Mouse (Mus musculus) lung, postnatal 4 days (tissue): Measurements from ENCODE around the gene Pold4.

Experiments used
- DNase-seq, 2 experiments: peaks; one replicate each; pipeline ENCODE4 v3.0.0; 2021

The Pold4 gene

DNA sequence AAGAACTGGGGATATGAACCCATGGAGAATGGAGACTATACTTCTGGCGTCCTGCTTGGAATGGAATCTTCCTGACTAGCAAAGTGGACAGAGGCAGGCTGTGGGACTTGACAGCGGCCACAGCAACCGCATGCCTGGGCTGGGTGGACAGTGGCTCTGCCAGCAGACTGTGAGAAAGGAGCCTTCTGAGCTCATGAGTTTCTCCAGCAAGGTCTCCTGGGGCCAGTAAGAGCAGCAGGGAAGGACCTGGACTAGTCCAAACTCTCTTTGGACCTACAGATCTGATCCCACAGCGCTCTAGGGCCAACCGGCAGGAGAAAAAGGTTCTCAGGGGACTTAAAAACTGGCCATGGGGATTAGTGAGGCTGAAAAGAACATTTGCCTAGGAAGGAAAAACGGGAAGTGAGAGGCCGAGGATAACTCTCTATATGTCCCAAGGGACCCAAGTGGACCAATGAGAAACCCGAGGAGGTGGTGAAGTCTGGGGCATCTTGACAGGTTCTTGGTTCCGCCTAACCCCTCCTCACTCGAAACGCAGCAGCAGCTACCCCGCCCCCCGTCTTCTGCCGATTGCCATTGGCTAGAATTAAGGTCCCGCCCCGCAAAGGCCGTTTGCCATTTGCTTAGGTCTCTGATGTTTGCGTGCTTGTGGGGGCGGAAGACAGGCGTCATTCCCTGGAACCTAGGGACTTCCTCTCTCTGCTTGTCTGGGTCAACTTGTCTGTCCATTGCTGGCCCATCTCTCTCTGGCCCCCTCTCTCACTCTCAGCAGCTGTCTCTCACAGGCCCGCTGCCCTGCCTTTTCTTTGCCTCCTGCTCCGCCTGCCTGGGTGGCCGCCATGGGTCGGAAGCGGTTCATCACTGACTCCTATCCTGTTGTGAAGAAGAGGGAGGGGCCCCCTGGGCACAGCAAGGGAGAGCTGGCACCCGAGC is at the start of gene Pold4:
Pold4 (plus strand) TSS at position 647 of the 933 bp plus-strand sequence.
- DNase-seq: peak; percentile 98

DNA sequence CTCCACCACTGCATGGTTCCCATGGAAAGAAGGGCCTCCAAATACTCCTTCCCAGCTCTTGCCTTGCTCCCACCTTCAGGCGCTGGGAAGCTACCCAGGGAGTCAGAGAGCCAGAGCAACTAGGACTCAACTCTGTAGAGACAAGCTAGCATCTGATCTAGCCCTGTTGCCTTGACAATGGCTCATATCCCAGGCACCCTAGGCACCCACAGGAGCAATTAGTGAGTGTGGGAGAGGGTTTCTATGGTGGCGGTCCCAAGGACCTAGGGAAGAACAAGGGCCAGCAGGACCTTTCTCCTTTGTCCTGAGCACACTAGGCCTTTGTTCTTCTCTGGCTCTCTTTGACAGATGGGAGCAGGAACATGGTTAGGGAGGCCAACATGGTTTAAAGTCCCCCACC is 48.0 kb upstream of the Pold4 start:
- no peak for DNase-seq

DNA sequence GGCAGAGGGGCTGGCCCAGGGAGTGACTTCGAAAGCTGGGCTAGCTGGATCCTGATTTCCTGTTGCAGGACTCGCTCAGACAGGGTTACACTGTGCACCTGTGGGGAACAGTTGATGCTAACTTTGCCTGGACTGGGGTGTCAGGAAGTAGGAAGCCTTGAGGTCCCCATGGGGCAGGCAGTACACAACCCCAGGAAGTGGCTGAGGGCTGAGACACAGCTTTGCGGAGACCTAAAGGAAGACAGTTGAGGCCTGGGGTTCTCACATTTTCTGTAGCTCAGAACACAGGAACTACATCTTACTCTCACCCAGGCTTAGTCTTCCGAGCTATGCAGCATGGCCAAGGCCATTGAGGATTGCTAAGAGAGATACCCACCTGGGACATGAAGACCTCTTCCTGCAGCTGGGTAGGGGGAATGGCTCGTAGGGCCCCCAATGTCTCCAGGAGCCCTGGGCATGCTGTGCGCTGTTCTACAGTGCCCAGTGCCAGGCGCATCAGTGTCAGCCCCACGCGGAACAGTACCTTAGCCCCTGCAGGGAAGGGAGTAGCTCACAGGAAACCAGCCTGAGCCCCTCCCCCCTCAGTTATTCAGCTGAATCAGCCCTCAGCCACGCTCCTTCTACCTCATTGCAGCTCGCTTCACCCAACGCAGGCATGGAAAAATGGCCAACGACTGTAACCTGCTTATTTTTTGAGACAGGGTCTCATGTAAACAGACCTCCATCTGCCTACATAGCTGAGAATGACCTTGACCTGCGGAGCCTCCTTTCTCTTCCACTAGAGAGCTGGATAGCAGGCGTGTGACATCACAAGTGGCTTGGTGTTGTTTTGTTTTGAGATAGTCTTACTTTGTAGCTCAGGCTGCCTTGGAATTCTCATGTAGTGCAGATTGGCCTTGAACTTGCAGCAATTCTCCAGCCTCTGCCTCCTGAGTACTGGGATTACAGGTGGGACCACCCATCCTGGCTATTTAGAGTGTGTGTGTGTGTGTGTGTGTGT is 46.4 kb upstream of the Pold4 start:
- DNase-seq: peak; percentile 44 to 55

DNA sequence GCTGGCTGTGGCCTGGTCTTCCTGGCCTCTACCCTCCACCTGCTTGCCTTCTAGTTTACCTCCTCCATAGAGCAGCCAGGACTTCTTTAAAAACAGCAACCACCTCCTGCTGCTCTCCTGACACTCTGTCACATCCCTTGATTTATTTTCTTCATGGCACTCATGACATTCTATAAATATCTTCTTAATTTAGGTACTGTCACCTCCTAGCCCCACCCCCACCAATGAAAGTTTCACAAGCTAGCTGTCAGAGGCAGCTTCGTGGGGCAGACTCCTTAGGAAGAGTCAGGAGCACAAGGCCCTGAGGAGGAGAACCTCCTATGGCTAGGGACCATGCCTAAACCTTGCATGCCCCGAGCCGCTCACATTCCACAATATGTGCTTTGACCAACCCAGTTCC is 44.4 kb upstream of the Pold4 start:
- no peak for DNase-seq

DNA sequence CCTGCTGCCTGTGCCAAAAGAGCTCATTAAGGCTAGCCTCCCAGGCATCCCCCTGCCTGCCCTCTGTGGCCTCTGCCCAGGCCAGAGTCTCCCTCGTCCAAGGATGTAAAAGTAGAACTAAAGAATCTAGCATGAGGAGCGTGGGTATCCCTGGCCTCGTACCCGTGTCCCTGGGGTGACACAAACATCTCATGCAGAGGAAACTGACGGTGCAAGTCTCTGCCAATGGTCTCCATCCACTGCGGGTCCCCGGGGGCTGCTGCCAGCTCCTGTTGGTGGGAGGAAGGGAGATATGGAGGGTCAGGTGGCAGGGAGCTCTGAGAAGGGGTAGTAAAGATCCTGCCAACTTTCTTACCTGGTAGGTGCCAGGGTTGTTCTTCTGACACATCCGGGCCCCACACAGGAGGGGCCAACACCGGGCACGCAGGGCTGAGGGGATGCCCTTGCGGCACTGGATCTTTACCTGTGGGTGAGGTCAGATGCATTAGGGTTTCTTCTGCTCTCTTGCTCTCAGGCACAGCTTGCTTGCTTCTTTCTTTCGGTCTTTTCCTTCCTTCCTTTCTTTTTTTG is 42.6 kb upstream of the Pold4 start:
- no peak for DNase-seq

DNA sequence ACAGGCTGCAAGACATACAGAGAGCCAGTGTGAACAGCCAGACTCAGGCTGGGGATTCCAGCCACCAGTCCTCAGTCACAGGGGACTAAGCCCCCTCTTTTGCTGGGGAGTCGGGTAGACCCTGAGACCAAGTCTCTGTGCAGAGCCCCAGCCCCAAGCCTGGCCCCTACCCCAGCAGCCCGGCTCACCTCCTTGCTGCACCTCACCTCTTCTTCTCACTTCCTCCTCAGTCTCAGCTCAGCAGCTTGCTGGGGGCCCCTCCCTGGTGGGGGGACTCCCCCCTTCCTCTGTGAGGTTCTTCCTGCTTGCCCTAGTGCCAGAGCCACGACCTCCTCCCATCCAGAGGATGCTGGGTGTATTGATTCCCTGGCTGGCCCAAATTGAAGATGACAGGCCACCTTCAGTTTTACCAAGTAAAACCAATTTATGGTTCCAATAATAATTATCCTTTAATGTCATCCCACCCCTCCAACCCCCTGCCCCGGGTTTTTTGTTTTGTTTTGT is 40.8 kb upstream of the Pold4 start, which contains the start of gene Tbc1d10c:
Tbc1d10c (minus strand) TSS at position 454 of the 504 bp plus-strand sequence.
- peak; percentile 71 to 82 for DNase-seq

DNA sequence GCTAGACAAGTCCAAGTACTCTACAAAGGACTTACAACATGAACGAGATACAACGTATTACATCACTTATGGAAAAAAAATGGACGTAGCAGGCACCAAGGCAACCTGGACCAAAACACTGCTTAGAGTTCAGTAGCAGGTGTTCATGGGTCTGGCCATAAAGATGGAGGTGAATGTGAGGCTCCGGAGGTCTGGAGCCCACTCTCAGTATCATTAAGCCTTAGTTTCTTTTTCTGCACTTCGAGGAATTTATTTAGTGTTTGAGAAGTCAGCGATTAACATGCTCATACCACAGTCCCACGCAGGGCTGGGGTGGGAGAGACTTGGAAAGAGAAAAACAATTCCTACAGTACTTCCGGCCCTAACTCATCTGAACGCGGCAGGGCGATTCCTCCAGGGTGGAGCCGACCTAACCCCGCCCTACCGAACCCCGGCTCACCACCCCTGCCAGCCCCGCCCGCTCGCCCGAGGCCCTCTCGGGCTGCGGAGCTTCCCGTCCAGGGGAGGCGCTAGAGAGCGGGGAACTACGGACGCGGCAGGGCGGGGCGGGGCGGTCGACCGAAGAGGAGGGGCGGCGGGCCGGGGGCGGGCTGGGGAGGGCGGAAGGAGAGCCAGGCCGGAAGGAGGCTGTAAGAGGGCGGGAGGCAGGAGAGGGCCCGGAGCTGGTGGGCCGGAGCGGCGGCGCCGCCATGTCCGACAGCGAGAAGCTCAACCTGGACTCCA is 40.0 kb upstream of the Pold4 start, which contains the start of gene Ppp1ca:
Ppp1ca (plus strand) TSS at position 538 of the 723 bp plus-strand sequence.
- peak; percentile 97 to 98 for DNase-seq

DNA sequence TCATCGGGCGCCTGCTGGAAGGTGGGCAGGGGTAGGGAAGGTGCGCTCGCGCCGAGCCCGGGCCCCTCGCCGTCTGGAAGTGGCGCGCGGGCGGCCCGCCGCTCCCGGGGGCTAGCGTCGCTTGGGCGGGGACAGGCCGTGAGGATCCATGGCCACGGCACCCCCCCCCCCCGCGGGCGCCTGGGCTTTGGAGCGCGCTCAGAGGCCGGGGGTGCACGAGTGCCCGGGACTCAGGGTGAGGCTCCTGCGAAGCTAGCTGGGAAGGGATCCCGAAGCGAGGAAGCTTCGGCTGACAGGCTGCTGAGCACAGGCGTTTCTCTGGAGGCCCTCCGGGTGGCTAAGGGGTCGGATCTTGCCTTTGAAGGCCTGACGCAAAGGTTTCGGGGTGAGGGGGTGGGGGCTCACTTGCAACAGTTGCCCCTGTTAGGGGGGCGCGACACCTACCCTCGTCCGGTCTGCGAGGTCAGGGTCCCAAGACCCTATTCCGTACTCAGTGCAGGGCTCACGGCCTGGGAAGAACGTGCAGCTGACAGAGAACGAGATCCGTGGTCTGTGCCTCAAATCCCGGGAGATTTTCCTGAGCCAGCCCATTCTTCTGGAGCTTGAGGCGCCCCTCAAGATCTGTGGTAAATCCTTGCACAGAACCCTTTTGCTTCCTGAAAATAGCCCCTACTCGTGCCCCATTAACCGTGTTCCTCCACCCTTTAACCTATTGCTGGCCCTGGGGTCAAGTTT is 39.3 kb upstream of the Pold4 start:
- no peak for DNase-seq

DNA sequence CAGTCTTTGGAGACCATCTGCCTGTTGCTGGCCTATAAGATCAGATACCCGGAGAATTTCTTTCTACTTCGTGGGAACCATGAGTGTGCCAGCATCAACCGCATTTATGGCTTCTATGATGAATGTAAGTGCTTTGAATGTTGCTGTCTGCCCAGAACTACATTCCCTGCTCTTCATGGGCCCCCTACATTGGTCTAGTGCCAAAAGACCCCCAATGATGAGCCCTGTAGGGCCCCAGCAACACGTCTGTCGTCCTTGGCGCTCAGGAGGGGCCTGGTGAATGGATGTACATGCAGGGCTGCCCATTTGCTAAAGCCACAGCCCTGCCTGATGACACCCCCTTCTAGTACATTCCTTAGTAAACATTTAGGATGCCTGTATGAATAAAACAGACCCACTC is 38.6 kb upstream of the Pold4 start:
- no peak for DNase-seq

DNA sequence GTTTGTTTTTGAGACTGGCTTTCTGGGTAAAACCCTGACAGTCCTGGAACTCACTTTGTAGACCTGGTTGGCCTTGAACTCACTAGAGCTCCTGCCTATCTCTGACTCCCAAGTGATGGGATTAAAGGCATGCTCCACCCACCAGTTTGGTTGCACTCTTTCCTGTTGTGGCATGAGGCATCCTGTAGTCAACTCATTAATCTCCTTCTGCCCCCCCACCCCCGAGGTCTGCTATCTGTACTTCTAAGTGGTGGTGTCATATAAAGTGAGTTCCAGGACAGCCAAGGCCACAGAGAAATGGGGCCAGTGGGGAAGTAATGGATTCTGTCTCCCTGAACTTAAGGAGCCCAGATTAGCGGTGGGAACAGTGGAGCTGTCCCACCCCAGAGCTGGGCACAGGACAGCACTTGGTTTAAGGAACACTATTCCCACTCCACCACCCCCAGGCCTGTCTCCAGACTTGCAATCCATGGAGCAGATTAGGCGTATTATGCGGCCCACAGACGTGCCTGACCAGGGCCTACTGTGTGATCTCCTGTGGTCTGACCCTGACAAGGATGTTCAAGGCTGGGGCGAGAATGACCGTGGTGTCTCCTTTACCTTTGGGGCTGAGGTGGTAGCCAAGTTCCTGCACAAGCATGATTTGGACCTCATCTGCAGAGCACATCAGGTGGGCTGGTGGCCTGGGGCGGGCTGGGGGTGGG is 37.5 kb upstream of the Pold4 start:
- no peak for DNase-seq

DNA sequence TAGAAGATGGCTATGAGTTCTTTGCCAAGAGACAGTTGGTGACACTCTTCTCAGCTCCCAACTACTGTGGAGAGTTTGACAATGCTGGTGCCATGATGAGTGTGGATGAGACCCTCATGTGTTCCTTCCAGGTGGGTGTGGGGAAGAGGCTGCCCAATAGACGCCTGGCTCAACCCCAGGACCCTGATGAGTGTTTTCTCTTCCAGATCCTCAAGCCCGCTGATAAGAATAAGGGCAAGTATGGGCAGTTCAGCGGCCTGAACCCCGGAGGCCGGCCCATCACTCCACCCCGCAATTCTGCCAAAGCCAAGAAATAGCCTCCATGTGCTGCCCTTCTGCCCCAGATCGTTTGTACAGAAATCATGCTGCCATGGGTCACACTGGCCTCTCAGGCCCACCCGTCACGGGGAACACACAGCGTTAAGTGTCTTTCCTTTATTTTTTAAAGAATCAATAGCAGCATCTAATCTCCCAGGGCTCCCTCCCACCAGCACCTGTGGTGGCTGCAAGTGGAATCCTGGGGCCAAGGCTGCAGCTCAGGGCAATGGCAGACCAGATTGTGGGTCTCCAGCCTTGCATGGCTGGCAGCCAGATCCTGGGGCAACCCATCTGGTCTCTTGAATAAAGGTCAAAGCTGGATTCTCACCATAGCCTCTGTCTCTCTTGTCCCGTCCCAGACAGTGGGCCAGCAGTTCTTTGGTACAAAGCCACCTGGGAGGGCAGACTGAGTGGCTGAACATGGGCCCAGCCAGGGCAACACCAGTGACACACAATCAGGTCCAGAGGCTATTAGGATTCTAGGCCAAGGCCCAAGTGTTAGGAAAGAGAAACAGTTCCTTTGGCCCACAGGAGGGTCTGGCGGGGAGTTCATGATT is 36.7 kb upstream of the Pold4 start:
- no peak for DNase-seq

DNA sequence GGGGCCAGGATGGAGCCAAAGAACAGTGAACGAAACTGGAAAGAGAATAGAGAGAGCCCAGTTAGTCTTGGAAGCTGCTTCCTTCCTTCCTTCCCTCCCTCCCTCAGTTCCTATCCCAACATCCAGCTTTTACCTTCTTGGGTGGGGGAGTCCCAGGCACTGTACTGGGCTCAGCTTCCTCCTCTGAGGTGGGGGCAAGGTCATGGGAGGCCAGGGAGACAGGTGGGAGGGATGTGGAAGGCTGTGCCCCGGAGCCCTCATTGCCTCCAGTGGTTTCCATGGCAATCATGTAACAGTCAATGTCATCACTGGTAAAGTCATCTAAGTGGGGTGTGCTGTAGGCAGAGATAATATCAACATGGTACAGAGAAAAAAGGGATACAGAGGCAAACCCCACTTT is 35.7 kb upstream of the Pold4 start:
- DNase-seq: no peak

DNA sequence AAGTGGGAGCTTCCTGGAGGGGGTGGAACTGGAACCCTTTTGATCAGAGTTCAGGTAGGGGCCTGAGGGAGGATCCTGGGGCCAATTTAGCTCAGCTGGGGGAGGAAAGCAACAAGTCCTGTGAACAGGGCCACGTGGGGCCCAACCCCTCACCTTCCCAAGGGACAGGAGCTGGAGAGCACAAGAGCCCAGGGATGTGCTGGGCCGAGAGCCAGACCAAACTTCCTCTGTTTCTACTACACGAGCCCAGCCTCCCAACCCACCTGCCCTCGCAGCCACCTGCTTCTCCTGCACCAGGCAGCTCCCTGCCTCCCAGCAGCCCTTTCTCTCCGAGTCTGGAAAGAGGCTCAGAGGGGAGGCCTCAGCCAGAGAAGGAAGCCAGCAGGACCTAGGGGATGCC is 35.2 kb upstream of the Pold4 start:
- DNase-seq: no peak

DNA sequence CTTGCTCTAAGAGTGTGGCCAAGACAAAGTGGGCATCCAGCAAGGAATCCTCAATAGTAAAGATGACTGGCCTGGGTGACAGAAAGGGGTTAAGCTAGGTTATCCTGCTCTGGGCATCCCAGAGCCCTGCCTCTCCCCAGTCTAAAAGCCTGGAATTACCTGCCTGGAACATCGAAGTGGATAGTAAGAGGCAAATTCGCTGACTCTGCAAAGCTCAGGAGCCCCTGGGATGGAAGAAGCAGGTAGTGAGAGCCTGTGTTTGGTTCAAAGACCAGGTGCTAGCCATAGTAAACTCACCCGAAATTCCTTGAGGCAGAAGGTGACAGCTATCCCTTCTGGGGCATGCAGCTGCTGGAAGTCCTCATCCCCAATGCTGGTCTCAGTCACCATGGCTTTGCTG is 34.5 kb upstream of the Pold4 start:
- no peak for DNase-seq

DNA sequence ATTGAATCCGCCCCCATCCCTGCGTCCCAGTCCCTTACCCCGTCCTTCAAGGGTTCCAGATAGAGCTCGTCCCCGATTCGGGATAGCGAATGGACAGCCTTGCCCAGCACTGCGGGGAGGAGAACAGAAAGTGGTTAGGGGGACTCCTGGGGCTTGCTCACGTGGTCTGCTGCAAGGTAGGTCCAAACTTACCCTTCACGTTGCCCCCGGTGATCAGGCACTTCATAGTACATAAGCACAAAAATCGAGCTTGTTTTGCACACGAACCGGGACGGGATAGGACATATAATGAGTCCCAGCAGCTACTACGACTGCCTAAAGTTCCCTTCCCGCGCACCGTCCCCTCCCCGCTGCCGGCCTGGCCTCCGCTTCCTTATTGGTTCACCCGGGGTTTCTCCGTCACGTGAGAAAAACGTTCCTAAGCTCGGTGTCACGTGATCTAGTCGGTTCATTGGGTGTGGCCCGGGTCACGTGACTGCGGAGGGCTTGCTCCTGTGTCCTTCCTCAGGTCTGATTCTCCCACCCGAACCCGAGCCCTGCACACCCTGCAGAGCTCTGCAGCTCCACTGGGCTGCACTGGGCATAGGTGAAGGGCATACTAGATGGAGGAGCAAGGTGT is 30.3 kb upstream of the Pold4 start, which contains the start of gene Rad9a:
Rad9a (minus strand) TSS at position 372 of the 619 bp plus-strand sequence.
- peak; percentile 96 to 97 for DNase-seq

DNA sequence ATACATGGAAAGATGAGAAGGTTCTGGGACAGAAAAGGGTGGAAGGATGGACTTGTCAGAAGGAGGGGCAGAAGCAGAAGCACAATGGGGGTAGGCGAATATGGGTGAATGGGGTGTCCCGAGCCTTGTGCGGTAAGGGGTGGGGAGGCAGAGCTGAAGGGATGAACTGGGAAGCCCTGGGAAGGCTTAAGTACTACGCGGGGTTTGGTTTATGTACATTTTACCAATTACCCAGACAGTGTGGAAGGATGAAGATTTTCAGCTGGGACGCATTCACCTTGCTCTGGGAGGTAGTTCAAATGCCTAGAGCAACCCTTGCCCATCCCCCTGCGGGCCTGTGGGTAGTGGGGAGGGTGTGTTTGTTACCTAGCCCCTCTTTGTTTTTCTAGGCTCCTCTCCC is 29.6 kb upstream of the Pold4 start:
- DNase-seq: no peak

DNA sequence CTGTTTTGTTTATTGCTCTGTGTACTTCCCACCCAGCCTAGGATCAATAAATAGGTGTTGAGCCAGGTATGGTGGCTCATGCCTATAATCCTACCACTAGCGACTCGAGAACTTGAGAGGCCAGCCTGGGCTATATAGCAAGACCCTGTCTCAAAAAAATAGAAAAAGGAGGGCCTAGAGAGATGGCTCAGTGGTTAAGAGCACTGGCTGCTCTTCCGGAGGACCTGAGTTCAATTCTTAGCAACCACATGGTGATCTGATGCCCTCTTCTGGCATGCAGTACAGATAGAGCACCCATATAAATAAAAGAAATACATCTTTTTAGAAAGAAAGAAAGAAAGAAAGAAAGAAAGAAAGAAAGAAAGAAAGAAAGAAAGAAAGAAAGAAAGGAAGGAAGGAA is 28.6 kb upstream of the Pold4 start:
- no peak for DNase-seq

DNA sequence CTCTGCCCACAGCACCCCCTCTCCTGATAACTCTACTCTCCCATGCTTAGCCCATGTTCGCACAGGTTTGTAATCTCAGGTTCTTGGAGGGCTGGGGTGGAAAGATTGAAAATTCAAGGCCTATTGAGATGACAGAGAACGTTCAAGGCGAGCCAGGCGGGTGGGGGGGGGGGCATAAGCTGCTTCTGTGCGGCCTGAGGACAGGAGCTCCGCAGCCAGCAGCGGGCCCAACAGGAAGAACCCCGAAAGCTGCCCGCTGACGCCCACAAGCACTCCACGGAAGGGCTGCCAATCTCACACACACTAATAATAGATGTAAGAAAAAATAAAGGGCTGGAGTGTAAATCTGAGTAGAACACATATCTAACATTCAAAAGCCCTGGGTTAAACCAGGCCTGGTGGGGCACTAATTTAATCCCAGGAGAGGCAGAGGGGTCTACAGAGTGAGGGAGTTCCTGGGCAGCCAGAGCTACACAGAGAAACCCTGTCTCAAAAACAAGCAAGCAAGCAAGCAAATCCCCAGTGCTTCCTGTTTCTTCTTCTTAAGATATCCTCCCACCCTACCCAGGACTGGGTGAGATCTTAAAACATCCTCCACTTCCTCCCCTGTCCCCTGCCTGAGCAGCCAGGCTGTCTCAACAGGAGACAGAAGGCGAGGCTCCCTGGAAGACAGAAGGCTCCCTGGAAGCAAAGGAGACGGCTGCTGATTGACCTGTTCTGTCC is 27.9 kb upstream of the Pold4 start:
- DNase-seq: no peak
